Mouse (Mus musculus) erythroblast, embryonic 14.5 days (primary cell): ENCODE measurements at regions not wholly inside any gene's neighbourhood (a gene's known extent, or its start where the extent isn't known, plus 50 kb on each side); places are given as distances from the start of the nearest gene placed in this dataset.

Experiments used
- GATA1 ChIP-seq: IDR thresholded peaks from 2 replicates; pipeline ENCODE4 v1.6.1; 2012; ENCODE audit warnings: low read length, inconsistent platforms, mixed read lengths
- TAL1 ChIP-seq: IDR thresholded peaks from 3 replicates; pipeline ENCODE4 v1.6.1; 2012; ENCODE audit warnings: low read length, inconsistent platforms, mixed read lengths

GRCm38 (mm10) chr10:117517800-117518770 is 111.2 kb upstream of the Cpm start:
- TF ChIP-seq GATA1 (no peak), TAL1 (no peak)
